Mouse (Mus musculus): ENCODE data around the gene Mdga2. TPM values are rescaled to one million over a fixed set of nuclear protein-coding genes. Genes with fewer than 3 reads are reported as not detected.

Gene Mdga2
- under 1 TPM; 0.20 to 0.64 TPM for total RNA-seq (2021)
- long read RNA-seq, experiment 1, result 0 reads
- long read RNA-seq, experiment 2, result 0 reads

- peak; percentile 6 to 13 for DNase-seq
These were observed at the start of gene Mdga2 for GRCm38 (mm10) chr12:67222221-67223025. Gene Mdga2 (minus strand): TSS chr12:67222549.

- DNase-seq, result no peak
These were observed 45.1 kb upstream of the Mdga2 start for GRCm38 (mm10) chr12:67267409-67267808.

- no peak for DNase-seq
These were observed 1.2 kb upstream of the Mdga2 start for GRCm38 (mm10) chr12:67223530-67223929.

GRCm38 (mm10) chr12:67221329-67222220, 774 bp downstream of the Mdga2 start:
- peak; percentile 7 to 11 for DNase-seq

- peak; percentile 19 to 31 for DNase-seq
These were observed 1.6 kb downstream of the Mdga2 start for GRCm38 (mm10) chr12:67220641-67221231.

GRCm38 (mm10) chr12:67220041-67220440, 2.3 kb downstream of the Mdga2 start:
- DNase-seq, result no peak

- DNase-seq, result no peak
These were observed 2.8 kb downstream of the Mdga2 start for GRCm38 (mm10) chr12:67219564-67219963.

- no peak for DNase-seq
These were observed 9.5 kb downstream of the Mdga2 start for GRCm38 (mm10) chr12:67212801-67213200.

GRCm38 (mm10) chr12:67178155-67178554, 44.2 kb downstream of the Mdga2 start:
- no peak for DNase-seq

GRCm38 (mm10) chr12:67156569-67157237, 65.6 kb downstream of the Mdga2 start:
- DNase-seq, result no peak

- DNase-seq, result no peak
These were observed 69.3 kb downstream of the Mdga2 start for GRCm38 (mm10) chr12:67153077-67153476.

- no peak for DNase-seq
These were observed 80.7 kb downstream of the Mdga2 start for GRCm38 (mm10) chr12:67141605-67142004.

- no peak for DNase-seq
These were observed 82.2 kb downstream of the Mdga2 start for GRCm38 (mm10) chr12:67140131-67140530.

- no peak for DNase-seq
These were observed 94.9 kb downstream of the Mdga2 start for GRCm38 (mm10) chr12:67127457-67127856.

- DNase-seq, result no peak
These were observed 98.5 kb downstream of the Mdga2 start for GRCm38 (mm10) chr12:67123874-67124273.

GRCm38 (mm10) chr12:67118652-67119515, 103.5 kb downstream of the Mdga2 start:
- DNase-seq, result no peak

GRCm38 (mm10) chr12:67104171-67104570, 118.2 kb downstream of the Mdga2 start:
- DNase-seq, result no peak

GRCm38 (mm10) chr12:67094414-67094813, 127.9 kb downstream of the Mdga2 start:
- DNase-seq, result no peak

- DNase-seq, result no peak
These were observed 131.9 kb downstream of the Mdga2 start for GRCm38 (mm10) chr12:67090420-67090965.

GRCm38 (mm10) chr12:67059136-67060014, 163.0 kb downstream of the Mdga2 start:
- DNase-seq, result no peak
